Mouse (Mus musculus) lung, embryonic 16.5 days (tissue): ENCODE results near the gene Tnfsf12. TPM values are rescaled to one million over a fixed set of nuclear protein-coding genes. Genes with fewer than 3 reads are reported as not detected.

Experiments used
- ATAC-seq: fragments of 200-750 bp; cut with Nextera tagmentation; 2 replicates; pipeline ENCODE4 v1.8.0; 2017; ENCODE audit warnings: low read depth, mild to moderate bottlenecking, moderate library complexity
- H3K27ac ChIP-seq: fragments of 300-500 bp; sonication (generic); 2 replicates; pipeline ENCODE4 v1.5.1; 2014; ENCODE audit warnings: mild to moderate bottlenecking, control low read depth, low read length
- H3K27me3 ChIP-seq: fragments of 300-500 bp; sonication (generic); 2 replicates; pipeline ENCODE4 v1.6.1; 2014; ENCODE audit warnings: low read depth, low read length, mixed read lengths; ENCODE audit not compliant: control insufficient read depth, insufficient read depth
- H3K36me3 ChIP-seq: fragments of 300-500 bp; sonication (generic); 2 replicates; pipeline ENCODE4 v1.6.1; 2014; ENCODE audit warnings: low read length; ENCODE audit not compliant: control insufficient read depth, insufficient read depth
- H3K4me1 ChIP-seq: fragments of 300-500 bp; sonication (generic); replicated peaks from 2 replicates; pipeline ENCODE4 v1.6.1; 2014; ENCODE audit warnings: low read length, mixed read lengths; ENCODE audit not compliant: control insufficient read depth, insufficient read depth
- H3K4me2 ChIP-seq: fragments of 300-500 bp; sonication (generic); 2 replicates; pipeline ENCODE4 v1.6.1; 2014; ENCODE audit warnings: low read depth, low read length, control low read depth
- H3K4me3 ChIP-seq: fragments of 300-500 bp; sonication (generic); 2 replicates; pipeline ENCODE4 v1.5.1; 2014; ENCODE audit warnings: mild to moderate bottlenecking, low read length, control low read depth
- H3K9ac ChIP-seq: fragments of 300-500 bp; sonication (generic); 2 replicates; pipeline ENCODE4 v1.6.1; 2014; ENCODE audit warnings: low read length, control low read depth
- H3K9me3 ChIP-seq: fragments of 300-500 bp; sonication (generic); 2 replicates; pipeline ENCODE4 v1.6.1; 2016; ENCODE audit warnings: low read length; ENCODE audit not compliant: control insufficient read depth
- WGBS: fragments of 180-500 bp; shearing (Covaris S2); extraction: QIAGEN DNeasy Blood & Tissue Kit; methylation state at CpG from one replicate; pipeline ENCODE4 v1.1.7; 2014; 5-methylcytosine and 5-hydroxymethylcytosine counted together
- polyA plus RNA-seq: library from polyadenylated mRNA; unstranded; fragments of >200 nt; fragmentation: Nextera tagmentation; extraction: Ambion mirVana; gene quantifications from 2 replicates; pipeline ENCODE4 v1.2.1, GENCODE M21; 2015

The Tnfsf12 gene
- polyA plus RNA-seq, 1 experiment from 2014 or later = 10.6 TPM

GRCm38 (mm10) chr11:69715929-69716328, 20.3 kb upstream of the Tnfsf12 start:
- H3K27ac ChIP-seq = no peak overlapping the region; the same call in 1 of the 2 replicates
- WGBS = 13% methylated on average over 5 of the region's 5 CpGs
- ATAC-seq = 0 out of 2 replicates have a peak, but pooled peaks have one; percentile 20
- no peaks in the 10 kb centered on the region for H3K9me3 ChIP-seq
- H3K36me3 ChIP-seq = no peaks in the 10 kb centered on the region
- H3K4me3 ChIP-seq = no peak overlapping the region
- H3K27me3 ChIP-seq = no peaks in the 10 kb centered on the region
- no peak overlapping the region for H3K9ac ChIP-seq
- peaks cover 2% of the 10 kb centered on the region; the same call in 1 of the 2 replicates for H3K4me1 ChIP-seq
- H3K4me2 ChIP-seq = no peak overlapping the region

- H3K4me3 ChIP-seq = no peak overlapping the region
- H3K9me3 ChIP-seq = no peaks in the 10 kb centered on the region
- no peaks in the 10 kb centered on the region for H3K27me3 ChIP-seq
- WGBS = 58% methylated on average over 9 of the region's 9 CpGs
- H3K27ac ChIP-seq = no peak overlapping the region; the same call in 1 of the 2 replicates
- H3K4me1 ChIP-seq = peaks cover 2% of the 10 kb centered on the region; the same call in 1 of the 2 replicates
- no peak overlapping the region for H3K4me2 ChIP-seq
- H3K9ac ChIP-seq = no peak overlapping the region
- ATAC-seq = no peak
- no peaks in the 10 kb centered on the region for H3K36me3 ChIP-seq
These were observed 19.8 kb upstream of the Tnfsf12 start for GRCm38 (mm10) chr11:69715482-69715881.

GRCm38 (mm10) chr11:69714636-69715329, 19.1 kb upstream of the Tnfsf12 start:
- H3K4me1 ChIP-seq = peaks cover 2% of the 10 kb centered on the region; the same call in 1 of the 2 replicates
- no peak overlapping the region for H3K27ac ChIP-seq
- 63% methylated on average over 18 of the region's 18 CpGs for WGBS
- H3K4me3 ChIP-seq = no peak overlapping the region
- H3K27me3 ChIP-seq = no peaks in the 10 kb centered on the region
- H3K9ac ChIP-seq = no peak overlapping the region
- no peak for ATAC-seq
- H3K9me3 ChIP-seq = no peaks in the 10 kb centered on the region
- no peak overlapping the region for H3K4me2 ChIP-seq
- H3K36me3 ChIP-seq = no peaks in the 10 kb centered on the region

DNA sequence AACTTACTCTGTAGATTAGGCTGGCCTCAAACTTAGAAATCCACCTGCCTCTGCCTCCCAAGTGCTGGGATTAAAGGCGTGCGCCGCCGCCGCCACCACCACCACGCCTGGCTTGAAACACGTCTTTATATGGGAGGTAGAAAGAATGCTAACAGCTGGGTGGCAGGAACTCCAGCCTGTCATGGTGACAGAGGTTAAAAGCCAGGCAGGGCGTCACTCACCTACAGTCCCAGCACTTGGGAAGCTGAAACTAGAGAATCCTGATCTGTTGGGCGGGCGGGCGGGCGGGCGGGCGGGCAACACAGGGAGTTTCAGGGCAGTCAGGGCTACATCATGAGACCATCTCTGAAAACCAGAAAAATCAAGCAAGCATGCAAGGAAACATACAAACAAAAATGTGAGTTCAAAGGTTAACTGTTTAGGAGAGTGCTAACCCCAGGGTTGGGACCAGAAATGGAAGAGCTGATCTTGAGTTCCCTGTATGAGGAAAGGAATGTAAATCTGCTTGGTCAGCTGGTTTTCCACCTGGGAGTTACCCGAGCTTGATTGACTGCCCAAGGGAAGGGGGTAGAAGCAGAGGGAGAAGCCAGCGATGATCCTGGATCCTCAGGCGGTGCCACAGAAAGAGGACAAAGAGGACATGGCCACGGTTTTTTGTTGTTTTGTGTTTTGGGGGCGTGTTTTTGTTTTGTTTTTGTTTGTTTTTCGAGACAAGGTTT, 17.5 kb upstream of the Tnfsf12 start:
- Histone ChIP-seq H3K4me2 (no peak overlapping the region), H3K9me3 (no peaks in the 10 kb centered on the region), H3K9ac (no peak overlapping the region), H3K4me1 (peaks cover 2% of the 10 kb centered on the region; the same call in 1 of the 2 replicates), H3K27ac (no peak overlapping the region), H3K27me3 (no peaks in the 10 kb centered on the region), H3K36me3 (no peaks in the 10 kb centered on the region), H3K4me3 (no peak overlapping the region)
- ATAC-seq = no peak
- 77% methylated on average over 20 of the region's 20 CpGs for WGBS

DNA sequence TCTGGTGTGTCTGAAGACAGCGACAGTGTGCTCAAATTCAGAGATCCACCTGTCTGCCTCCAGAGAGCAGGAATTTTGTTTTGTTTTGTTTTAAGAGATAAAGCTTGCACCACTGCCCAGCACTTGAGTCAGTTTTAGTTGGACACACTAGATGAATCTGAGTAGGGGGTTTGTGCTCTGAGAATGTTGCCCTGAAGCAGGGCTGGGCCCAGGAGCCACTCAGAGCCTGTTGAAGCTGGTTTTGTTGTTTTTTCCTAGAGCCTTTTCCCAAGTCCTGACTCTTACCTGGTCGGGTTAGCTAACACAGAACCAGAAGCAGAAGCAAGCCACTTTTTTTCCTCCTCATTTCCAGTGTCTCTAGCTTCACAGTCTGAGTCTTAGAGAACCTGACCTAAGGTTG, 15.4 kb upstream of the Tnfsf12 start:
- H3K36me3 ChIP-seq = no peaks in the 10 kb centered on the region
- H3K4me2 ChIP-seq = no peak overlapping the region
- no peaks in the 10 kb centered on the region for H3K9me3 ChIP-seq
- ATAC-seq = no peak
- H3K4me1 ChIP-seq = peaks cover under 1% of the 10 kb centered on the region; the same call in 1 of the 2 replicates
- no peaks in the 10 kb centered on the region for H3K27me3 ChIP-seq
- 67% methylated on average over 2 of the region's 2 CpGs for WGBS
- no peak overlapping the region for H3K4me3 ChIP-seq
- no peak overlapping the region for H3K9ac ChIP-seq
- no peak overlapping the region for H3K27ac ChIP-seq

DNA sequence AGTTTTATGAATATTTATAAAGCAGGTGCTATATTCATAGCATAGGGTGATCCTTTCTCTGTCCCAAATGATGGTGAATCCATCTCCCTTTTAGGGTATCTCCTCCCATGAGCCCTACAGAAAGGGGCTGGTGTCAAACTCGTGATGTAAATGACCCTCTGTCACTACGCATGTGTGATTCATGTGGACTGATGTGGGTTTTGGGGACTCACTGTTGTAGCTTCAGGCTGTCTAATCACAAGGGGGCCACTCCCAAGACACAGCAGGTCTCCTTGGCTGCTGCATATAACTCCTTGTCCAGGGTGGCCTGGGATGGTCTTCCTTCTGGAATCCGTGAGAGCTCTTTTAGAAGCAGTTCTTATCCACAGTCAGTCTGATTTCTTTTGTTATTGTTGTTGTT, 14.8 kb upstream of the Tnfsf12 start:
- Histone ChIP-seq H3K27me3 (no peaks in the 10 kb centered on the region), H3K36me3 (no peaks in the 10 kb centered on the region), H3K27ac (no peak overlapping the region), H3K9ac (no peak overlapping the region), H3K4me1 (no peaks in the 10 kb centered on the region), H3K4me2 (no peak overlapping the region), H3K9me3 (no peaks in the 10 kb centered on the region), H3K4me3 (no peak overlapping the region)
- WGBS = 77% methylated on average over 3 of the region's 3 CpGs
- no peak for ATAC-seq

- Histone ChIP-seq H3K36me3 (no peaks in the 10 kb centered on the region), H3K9ac (no peak overlapping the region), H3K27ac (no peak overlapping the region), H3K4me3 (no peak overlapping the region), H3K4me2 (no peak overlapping the region), H3K9me3 (no peaks in the 10 kb centered on the region), H3K4me1 (no peaks in the 10 kb centered on the region), H3K27me3 (no peaks in the 10 kb centered on the region)
- WGBS = 45% methylated on average over 11 of the region's 11 CpGs
- no peak for ATAC-seq
These were observed 14.2 kb upstream of the Tnfsf12 start for GRCm38 (mm10) chr11:69709554-69710446.

- WGBS = 71% methylated on average over 3 of the region's 3 CpGs
- Histone ChIP-seq H3K27ac (no peak overlapping the region), H3K9me3 (no peaks in the 10 kb centered on the region), H3K36me3 (no peaks in the 10 kb centered on the region), H3K4me2 (no peak overlapping the region), H3K4me1 (no peaks in the 10 kb centered on the region), H3K27me3 (no peaks in the 10 kb centered on the region), H3K9ac (no peak overlapping the region), H3K4me3 (no peak overlapping the region)
- no peak for ATAC-seq
These were observed 13.1 kb upstream of the Tnfsf12 start for GRCm38 (mm10) chr11:69708614-69709265.
